Mouse (Mus musculus): ENCODE data around the gene Mpdu1.

GRCm38 (mm10) chr11:69686377-69686776 is 23.9 kb upstream of the Mpdu1 start:
- TF ChIP-seq CTCF (IDR thresholded peaks at IDR 0.05; ENCODE audit: extremely low read depth, insufficient read length, insufficient replicate concordance, low read depth, low read length) (no peak), POLR2A (IDR thresholded peaks at IDR 0.05; ENCODE audit: low read depth, low read length) (no peak)

Measured in small intestine, adult 2 months (tissue).